Mouse (Mus musculus): ENCODE measurements at regions not wholly inside any gene's neighbourhood (a gene's known extent, or its start where the extent isn't known, plus 50 kb on each side); places are given as distances from the start of the nearest gene placed in this dataset.

DNA sequence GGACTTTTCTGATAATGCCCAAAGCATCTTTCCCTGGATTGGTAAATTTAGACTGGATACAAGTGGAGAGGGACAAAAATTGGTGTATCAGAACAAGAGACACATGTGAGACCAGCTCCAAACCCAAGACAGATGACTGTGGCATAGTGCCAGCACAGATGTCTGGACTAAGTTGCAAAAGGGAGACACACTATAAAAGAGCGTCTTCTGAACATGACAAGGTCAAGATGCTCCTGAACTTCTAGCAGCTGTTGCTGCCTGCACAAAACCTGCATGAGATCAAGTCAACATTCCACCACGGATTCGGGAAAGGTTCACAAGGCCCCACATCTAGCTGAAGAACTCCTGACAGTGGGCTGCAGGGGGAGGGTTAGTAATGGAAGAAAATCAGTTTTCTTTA, 229.2 kb upstream of the P2ry1 start:
- TF ChIP-seq CTCF (IDR thresholded peaks at IDR 0.05; ENCODE audit: control insufficient read depth, insufficient read depth, insufficient replicate concordance, low read depth, low read length), result no peak
- no peak for TF ChIP-seq POLR2A (IDR thresholded peaks at IDR 0.05; ENCODE audit: control insufficient read depth, low read depth, low read length)

Measured in testis, adult 2 months (tissue).